In genomic region chr2:14550826-14551225, GRCm38 (mm10) we compare ENCODE assay signal across 25 mouse cellular contexts.
"Had no signal": no experiment of that assay in that cellular context is flagged by ENCODE, and none has a peak within 500 bp of the region (broad histone marks: within the 10 kb centered on the region; RNA-seq: fewer than 3 reads in every experiment).

No protein-coding gene starts in this region.

- H3K36me3 ChIP-seq: heart, embryonic 10.5 days; heart, embryonic 12.5 days; hindbrain, embryonic 10.5 days; hindbrain, embryonic 12.5 days; intestine, embryonic 15.5 days; limb, embryonic 13.5 days; limb, embryonic 15.5 days had no signal

- H3K9me3 ChIP-seq: heart, embryonic 10.5 days; heart, embryonic 12.5 days; hindbrain, embryonic 10.5 days; hindbrain, embryonic 12.5 days; intestine, embryonic 15.5 days; limb, embryonic 13.5 days; limb, embryonic 15.5 days had no signal

- H3K4me3 ChIP-seq: heart, adult 2 months; heart, embryonic 10.5 days; heart, embryonic 12.5 days; hindbrain, embryonic 10.5 days; hindbrain, embryonic 12.5 days; intestine, embryonic 15.5 days; limb, embryonic 13.5 days; limb, embryonic 15.5 days had no signal

- H3K27ac ChIP-seq: heart, adult 2 months; heart, embryonic 10.5 days; hindbrain, embryonic 10.5 days; hindbrain, embryonic 12.5 days; hindbrain, embryonic 14.5 days; intestine, embryonic 15.5 days; kidney, postnatal 0 days; limb, embryonic 13.5 days; limb, embryonic 15.5 days had no signal

- ATAC-seq: hindbrain, embryonic 16.5 days; inflammation-experienced regulatory T-cells, adult 6 months; intestine, embryonic 15.5 days; intestine, postnatal 0 days had no signal

- DNase-seq: gastrocnemius, postnatal 14 days; gastrocnemius, postnatal 36 days; heart, adult 11 months; heart, adult 2 months; heart, postnatal 10 days; heart, postnatal 4 days; kidney, adult 18-20 months; kidney, adult 8-10 months; kidney, postnatal 14 days; kidney, postnatal 36 days; layer of hippocampus, adult 9-11 months; layer of hippocampus, postnatal 36 days; left cerebral cortex, postnatal 4 days had no signal

- H3K9ac ChIP-seq: heart, embryonic 12.5 days; hindbrain, embryonic 12.5 days; hindbrain, embryonic 14.5 days; intestine, embryonic 15.5 days; limb, embryonic 13.5 days; limb, embryonic 15.5 days had no signal

- H3K27me3 ChIP-seq: heart, embryonic 12.5 days; hindbrain, embryonic 12.5 days; intestine, embryonic 15.5 days; limb, embryonic 13.5 days; limb, embryonic 15.5 days had no signal

- H3K4me1 ChIP-seq: heart, embryonic 10.5 days; heart, embryonic 12.5 days; hindbrain, embryonic 10.5 days; hindbrain, embryonic 12.5 days; intestine, embryonic 15.5 days; limb, embryonic 13.5 days; limb, embryonic 15.5 days had no signal

- H3K4me2 ChIP-seq: heart, embryonic 12.5 days; hindbrain, embryonic 12.5 days; hindbrain, embryonic 14.5 days; intestine, embryonic 15.5 days; limb, embryonic 13.5 days; limb, embryonic 15.5 days had no signal
